Mouse (Mus musculus): ENCODE results near the gene Vps51.

DNA sequence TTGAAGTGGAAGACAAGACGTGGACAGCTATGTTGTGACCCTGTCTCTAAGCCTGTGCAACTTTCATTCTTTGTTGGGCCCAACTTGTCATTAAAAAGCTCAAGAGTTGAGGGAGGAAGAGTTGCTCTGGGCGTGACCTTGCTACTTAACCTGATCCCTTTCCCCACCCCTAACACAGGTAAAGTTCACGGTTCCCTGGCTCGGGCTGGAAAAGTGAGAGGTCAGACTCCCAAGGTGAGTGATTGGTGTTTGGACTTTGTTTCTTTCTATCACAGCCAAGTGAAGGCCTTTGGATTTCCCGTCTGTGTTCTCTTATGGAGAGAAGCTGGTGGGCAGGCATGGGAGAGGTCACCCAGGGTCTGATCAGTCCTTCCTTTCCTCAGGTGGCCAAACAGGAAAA lies 18.1 kb downstream of the Vps51 start:
- no peak for TF ChIP-seq POLR2AphosphoS5 (IDR thresholded peaks at IDR 0.05; ENCODE audit: insufficient replicate concordance, low read depth, low read length)
- TF ChIP-seq CTCF (IDR thresholded peaks at IDR 0.05; ENCODE audit: low read depth, low read length), result no peak
- no peak for TF ChIP-seq GATA1 (IDR thresholded peaks at IDR 0.05; ENCODE audit: borderline replicate concordance, low read length)

Measured in G1E (cell line).